In genomic region chr14:36904206-36904605, GRCm38 (mm10) we compare ENCODE assay signal across 28 mouse cellular contexts.
DNase-seq lines count a peak whose midpoint lies in the region; ATAC-seq and TF ChIP-seq lines count a peak whose summit lies in the region.
"Had no signal": no experiment of that assay in that cellular context is flagged by ENCODE, and none has a peak within 500 bp of the region (broad histone marks: within the 10 kb centered on the region; RNA-seq: fewer than 3 reads in every experiment).

No protein-coding gene starts in this region.

- H3K36me3 ChIP-seq in testis, adult 2 months (ENCODE audit: control insufficient read depth, insufficient read depth, low read length), result peaks cover 1% of the 10 kb centered on the region; the same call in 1 of the 2 replicates
- H3K36me3 ChIP-seq in intestine, postnatal 0 days (ENCODE audit: control insufficient read depth, insufficient read depth), result peaks cover 22% of the 10 kb centered on the region
- peaks cover 4% of the 10 kb centered on the region; the same call in 1 of the 2 replicates for H3K36me3 ChIP-seq in stomach, postnatal 0 days (ENCODE audit: control insufficient read depth, insufficient read depth, low read length)
- H3K36me3 ChIP-seq in liver, embryonic 11.5 days (ENCODE audit: control insufficient read depth, insufficient read depth, low read length), result 0 out of 2 replicates have a peak, but pooled peaks cover 2% of the 10 kb centered on the region
- H3K36me3 ChIP-seq: G1E had no signal

- H3K27ac ChIP-seq in testis, adult 2 months (ENCODE audit: control insufficient read depth, insufficient read depth, low read depth, low read length), result no peak overlapping the region
- no peak overlapping the region for H3K27ac ChIP-seq in intestine, postnatal 0 days (ENCODE audit: low read depth, low read length)
- no peak overlapping the region for H3K27ac ChIP-seq in stomach, postnatal 0 days (replicated peaks)
- H3K27ac ChIP-seq in liver, embryonic 11.5 days (ENCODE audit: low read depth, low read length), result no peak overlapping the region
- H3K27ac ChIP-seq: embryonic facial prominence, embryonic 13.5 days; embryonic facial prominence, embryonic 15.5 days; forebrain, embryonic 13.5 days; forebrain, embryonic 15.5 days had no signal

- ATAC-seq in intestine, postnatal 0 days, result peak; percentile 53; the same call in 1 of the 2 replicates
- peak; percentile 80 for ATAC-seq in stomach, postnatal 0 days (ENCODE audit: low FRiP score, low TSS enrichment)
- ATAC-seq in liver, embryonic 11.5 days (replicated peaks; ENCODE audit: low FRiP score), result no peak
- ATAC-seq in erythroid progenitor cell, adult 5-6 weeks (replicated peaks; ENCODE audit: low FRiP score, poor library complexity, severe bottlenecking), result no peak
- ATAC-seq: activated CD4-positive, CD25-positive, alpha-beta regulatory T cell, adult 4 months; CD4-positive, CD25-positive, alpha-beta regulatory T cell, adult 4 months; forebrain, embryonic 13.5 days; forebrain, embryonic 15.5 days; forebrain, postnatal 0 days; Patski had no signal

- no peaks in the 10 kb centered on the region for H3K9me3 ChIP-seq in intestine, postnatal 0 days (ENCODE audit: control insufficient read depth)
- no peaks in the 10 kb centered on the region for H3K9me3 ChIP-seq in stomach, postnatal 0 days (ENCODE audit: control insufficient read depth, low read length)
- H3K9me3 ChIP-seq in liver, embryonic 11.5 days (ENCODE audit: control insufficient read depth, low read length), result no peaks in the 10 kb centered on the region
- H3K9me3 ChIP-seq: embryonic facial prominence, embryonic 13.5 days; embryonic facial prominence, embryonic 15.5 days; forebrain, embryonic 13.5 days; forebrain, embryonic 15.5 days; G1E had no signal

- no peak for TF ChIP-seq CTCF in testis, adult 2 months (IDR thresholded peaks at IDR 0.05; ENCODE audit: control insufficient read depth, insufficient read depth, insufficient replicate concordance, low read depth, low read length)
- no peak for TF ChIP-seq CTCF in intestine, postnatal 0 days (IDR thresholded peaks at IDR 0.05; ENCODE audit: low read depth)
- TF ChIP-seq CTCF in stomach, postnatal 0 days (IDR thresholded peaks at IDR 0.05; ENCODE audit: low read depth), result no peak

- H3K27me3 ChIP-seq in testis, adult 2 months (ENCODE audit: control insufficient read depth, insufficient read depth, low read length), result no peaks in the 10 kb centered on the region
- H3K27me3 ChIP-seq in intestine, postnatal 0 days (replicated peaks; ENCODE audit: control insufficient read depth, insufficient read depth, low read length), result no peaks in the 10 kb centered on the region
- no peaks in the 10 kb centered on the region for H3K27me3 ChIP-seq in stomach, postnatal 0 days (ENCODE audit: control insufficient read depth, insufficient read depth, low read length)
- no peaks in the 10 kb centered on the region for H3K27me3 ChIP-seq in liver, embryonic 11.5 days (replicated peaks; ENCODE audit: control insufficient read depth, insufficient read depth, low read length)
- H3K27me3 ChIP-seq: CH12.LX; embryonic facial prominence, embryonic 13.5 days; embryonic facial prominence, embryonic 15.5 days; forebrain, embryonic 13.5 days; forebrain, embryonic 15.5 days; Patski had no signal

- no peak overlapping the region for H3K4me2 ChIP-seq in intestine, postnatal 0 days (replicated peaks; ENCODE audit: low read depth)
- H3K4me2 ChIP-seq in stomach, postnatal 0 days (replicated peaks; ENCODE audit: low read depth), result no peak overlapping the region
- H3K4me2 ChIP-seq in liver, embryonic 11.5 days, result no peak overlapping the region
- H3K4me2 ChIP-seq: embryonic facial prominence, embryonic 13.5 days; embryonic facial prominence, embryonic 15.5 days; forebrain, embryonic 13.5 days; forebrain, embryonic 15.5 days had no signal

- TF ChIP-seq POLR2A in testis, adult 2 months (IDR thresholded peaks at IDR 0.05; ENCODE audit: control insufficient read depth, low read depth, low read length), result no peak

- WGBS in intestine, postnatal 0 days, result 52% methylated on average over 1 of the region's 1 CpGs
- WGBS in stomach, postnatal 0 days, result 54% methylated on average over 1 of the region's 1 CpGs
- whole genome bisulfite sequencing in liver, embryonic 11.5 days, result 79% methylated on average over 1 of the region's 1 CpGs

- peak overlapping the region; percentile 50 for H3K4me3 ChIP-seq in testis, adult 2 months (ENCODE audit: control insufficient read depth, low read depth, low read length)
- no peak overlapping the region for H3K4me3 ChIP-seq in intestine, postnatal 0 days (ENCODE audit: low read depth, low read length)
- H3K4me3 ChIP-seq in stomach, postnatal 0 days (ENCODE audit: low read depth, low read length), result no peak overlapping the region
- H3K4me3 ChIP-seq in liver, embryonic 11.5 days (ENCODE audit: low read depth, low read length), result no peak overlapping the region
- H3K4me3 ChIP-seq: embryonic facial prominence, embryonic 13.5 days; embryonic facial prominence, embryonic 15.5 days; erythroblast, embryonic 14.5 days; forebrain, embryonic 13.5 days; forebrain, embryonic 15.5 days had no signal

- H3K4me1 ChIP-seq in testis, adult 2 months (ENCODE audit: control insufficient read depth, insufficient read depth, low read length), result no peaks in the 10 kb centered on the region
- H3K4me1 ChIP-seq in intestine, postnatal 0 days (replicated peaks; ENCODE audit: control insufficient read depth, insufficient read depth, low read length), result no peaks in the 10 kb centered on the region
- no peaks in the 10 kb centered on the region for H3K4me1 ChIP-seq in stomach, postnatal 0 days (replicated peaks; ENCODE audit: control insufficient read depth, insufficient read depth)
- H3K4me1 ChIP-seq in liver, embryonic 11.5 days (replicated peaks; ENCODE audit: control insufficient read depth, insufficient read depth, low read length), result no peaks in the 10 kb centered on the region
- H3K4me1 ChIP-seq: embryonic facial prominence, embryonic 13.5 days; embryonic facial prominence, embryonic 15.5 days had no signal

- no peak overlapping the region for H3K9ac ChIP-seq in intestine, postnatal 0 days (ENCODE audit: low read depth, low read length)
- H3K9ac ChIP-seq in stomach, postnatal 0 days (ENCODE audit: low read length), result no peak overlapping the region
- no peak overlapping the region for H3K9ac ChIP-seq in liver, embryonic 11.5 days (ENCODE audit: low read depth, low read length)
- H3K9ac ChIP-seq: embryonic facial prominence, embryonic 13.5 days; embryonic facial prominence, embryonic 15.5 days; forebrain, embryonic 13.5 days; forebrain, embryonic 15.5 days; forebrain, postnatal 0 days had no signal

- TF ChIP-seq EP300 in stomach, postnatal 0 days (optimal IDR thresholded peaks at IDR 0.05), result no peak

- no peak for DNase-seq in testis, postnatal 14 days (ENCODE audit: low spot score)
- peak; percentile 34 for DNase-seq in stomach, postnatal 0 days (ENCODE audit: low spot score)
- DNase-seq in liver, embryonic 11.5 days (ENCODE audit: low spot score), result no peak
- DNase-seq: adrenal gland, adult 2 months; adrenal gland, postnatal 10 days; adrenal gland, postnatal 25 days; B cell, adult 2 months; cerebellum, adult 11 months; cerebellum, adult 18-20 months; cerebellum, adult 8-10 months; cerebellum, adult 9-11 months; cerebellum, postnatal 14 days; cerebellum, postnatal 36 days; embryo, embryonic 11 days; forebrain, postnatal 0 days had no signal

Comparison
In these comparisons a context has a peak if more than half of its experiments do, and no peak if none do; other contexts are left out.
1. ATAC-seq: peak in intestine, postnatal 0 days (single experiment) and stomach, postnatal 0 days (single experiment); none in liver, embryonic 11.5 days (single experiment) and erythroid progenitor cell, adult 5-6 weeks (single experiment).